Mouse (Mus musculus): ENCODE results near the gene Myrip.

GRCm38 (mm10) chr9:120504423-120504822, 203.1 kb downstream of the Myrip start:
- TF ChIP-seq ZC3H11A (IDR thresholded peaks at IDR 0.05; ENCODE audit: borderline replicate concordance, low read depth, low read length) = no peak
- no peak for TF ChIP-seq HCFC1 (IDR thresholded peaks at IDR 0.05; ENCODE audit: borderline replicate concordance, insufficient read depth, low read length)
- no peak for TF ChIP-seq MAFK (IDR thresholded peaks at IDR 0.05; ENCODE audit: insufficient read depth, low read depth, low read length)
- no peak for TF ChIP-seq ZNF384 (IDR thresholded peaks at IDR 0.05; ENCODE audit: low read depth, low read length)
- TF ChIP-seq CHD2 (IDR thresholded peaks at IDR 0.05; ENCODE audit: low read depth, low read length) = no peak

Data from ES-E14 (cell line).